Mouse (Mus musculus) limb, embryonic 14.5 days (tissue): ENCODE measurements around the gene Rab11fip3. TPM values are rescaled to one million over a fixed set of nuclear protein-coding genes. Genes with fewer than 3 reads are reported as not detected.

ENCODE experiments used
- ATAC-seq: fragments of 200-750 bp; cut with Nextera tagmentation; 2 replicates; pipeline ENCODE4 v1.8.0; 2017; ENCODE audit warnings: low read depth, moderate number of reproducible peaks, moderate TSS enrichment; ENCODE audit not compliant: low FRiP score
- DNase-seq: peaks from one replicate; pipeline ENCODE4 v3.0.0-alpha.2; 2015; ENCODE audit warnings: low spot score
- H3K27ac ChIP-seq: fragments of 300-500 bp; sonication (generic); replicated peaks from 2 replicates; pipeline ENCODE4 v1.5.1; 2014; ENCODE audit warnings: low read depth, mild to moderate bottlenecking, low read length, moderate library complexity, mixed read lengths
- H3K27me3 ChIP-seq: fragments of 300-500 bp; sonication (generic); 2 replicates; pipeline ENCODE4 v1.6.1; 2014; ENCODE audit warnings: low read length, mixed read lengths; ENCODE audit not compliant: control insufficient read depth, insufficient read depth
- H3K36me3 ChIP-seq: fragments of 300-500 bp; sonication (generic); 2 replicates; pipeline ENCODE4 v1.6.1; 2014; ENCODE audit warnings: mild to moderate bottlenecking, low read length, moderate library complexity, mixed read lengths; ENCODE audit not compliant: control insufficient read depth, insufficient read depth
- H3K4me1 ChIP-seq: fragments of 300-500 bp; sonication (generic); 2 replicates; pipeline ENCODE4 v1.6.1; 2014; ENCODE audit warnings: antibody characterized with exemption, low read length, mixed read lengths; ENCODE audit not compliant: control insufficient read depth, insufficient read depth
- H3K4me2 ChIP-seq: fragments of 300-500 bp; sonication (generic); replicated peaks from 2 replicates; pipeline ENCODE4 v1.6.1; 2014; ENCODE audit warnings: low read depth, mild to moderate bottlenecking, low read length, moderate library complexity; ENCODE audit not compliant: severe bottlenecking
- H3K4me3 ChIP-seq: fragments of 300-500 bp; sonication (generic); replicated peaks from 2 replicates; pipeline ENCODE4 v1.5.1; 2014; ENCODE audit warnings: low read length
- H3K9ac ChIP-seq: fragments of 300-500 bp; sonication (generic); 2 replicates; pipeline ENCODE4 v1.6.1; 2014; ENCODE audit warnings: mild to moderate bottlenecking, low read depth, low read length, moderate library complexity; ENCODE audit not compliant: severe bottlenecking
- H3K9me3 ChIP-seq: fragments of 300-500 bp; sonication (generic); 2 replicates; pipeline ENCODE4 v1.6.1; 2016; ENCODE audit warnings: low read length; ENCODE audit not compliant: control insufficient read depth
- POLR2A ChIP-seq: fragments of 200-500 bp; IDR thresholded peaks from 2 replicates; pipeline ENCODE4 v1.8.0; 2012; ENCODE audit warnings: inconsistent platforms, mild to moderate bottlenecking, moderate library complexity, borderline replicate concordance; ENCODE audit not compliant: insufficient read depth, insufficient read length; ENCODE audit errors: extremely low read depth
- WGBS: fragments of 180-500 bp; shearing (Covaris S2); extraction: QIAGEN DNeasy Blood & Tissue Kit; methylation state at CpG from one replicate; pipeline ENCODE4 v1.1.7; 2014; 5-methylcytosine and 5-hydroxymethylcytosine counted together
- polyA plus RNA-seq, 2 experiments: library from polyadenylated mRNA; depleted of rRNA in 1 of 2; stranded (reverse) in 1 of 2; unstranded in 1 of 2; fragments of >200 nt; fragmentation: Nextera tagmentation in 1 of 2; extraction: Ambion mirVana in 1 of 2; gene quantifications; 2 replicates each; pipeline versions ENCODE4 v1.2.1 to v1.2.3; 2012 to 2014

Gene Rab11fip3
- polyA plus RNA-seq, 2 experiments: 17.8 to 39.0 TPM

- H3K4me3 ChIP-seq: no peak overlapping the region
- no peak overlapping the region for H3K4me2 ChIP-seq
- 0 out of 2 replicates have a peak, but pooled peaks cover 2% of the 10 kb centered on the region for H3K4me1 ChIP-seq
- H3K27me3 ChIP-seq: no peaks in the 10 kb centered on the region
- H3K36me3 ChIP-seq: peaks cover 55% of the 10 kb centered on the region
- no peak overlapping the region for H3K9ac ChIP-seq
- ATAC-seq: no peak
- 88% methylated on average over 10 of the region's 10 CpGs for WGBS
- TF ChIP-seq POLR2A: no peak
- no peak overlapping the region for H3K27ac ChIP-seq
- no peak for DNase-seq
- no peaks in the 10 kb centered on the region for H3K9me3 ChIP-seq
These were observed 55.6 kb downstream of the Rab11fip3 start for GRCm38 (mm10) chr17:26013711-26014110.

GRCm38 (mm10) chr17:26011841-26012460, 57.4 kb downstream of the Rab11fip3 start:
- Histone ChIP-seq H3K4me1 (0 out of 2 replicates have a peak, but pooled peaks cover 2% of the 10 kb centered on the region), H3K27ac (no peak overlapping the region), H3K36me3 (peaks cover 58% of the 10 kb centered on the region), H3K9me3 (no peaks in the 10 kb centered on the region), H3K9ac (no peak overlapping the region), H3K4me2 (no peak overlapping the region), H3K27me3 (no peaks in the 10 kb centered on the region), H3K4me3 (no peak overlapping the region)
- DNase-seq: peak; percentile 79
- TF ChIP-seq POLR2A: no peak
- ATAC-seq: peak; percentile 58
- WGBS: 8% methylated on average over 15 of the region's 15 CpGs

- H3K4me3 ChIP-seq: no peak overlapping the region
- H3K27me3 ChIP-seq: no peaks in the 10 kb centered on the region
- H3K36me3 ChIP-seq: peaks cover 58% of the 10 kb centered on the region
- H3K4me1 ChIP-seq: 0 out of 2 replicates have a peak, but pooled peaks cover 2% of the 10 kb centered on the region
- TF ChIP-seq POLR2A: no peak
- ATAC-seq: peak; percentile 84; the same call in 1 of the 2 replicates
- H3K27ac ChIP-seq: no peak overlapping the region
- H3K9me3 ChIP-seq: no peaks in the 10 kb centered on the region
- H3K4me2 ChIP-seq: no peak overlapping the region
- no peak overlapping the region for H3K9ac ChIP-seq
- 43% methylated on average over 4 of the region's 4 CpGs for WGBS
- DNase-seq: peak; percentile 80
These were observed 59.8 kb downstream of the Rab11fip3 start for GRCm38 (mm10) chr17:26009540-26009939.

GRCm38 (mm10) chr17:26008787-26009186, 60.6 kb downstream of the Rab11fip3 start:
- H3K4me3 ChIP-seq: no peak overlapping the region
- DNase-seq (no peak), ATAC-seq (no peak)
- WGBS: 89% methylated on average over 7 of the region's 7 CpGs
- H3K9me3 ChIP-seq: no peaks in the 10 kb centered on the region
- no peak overlapping the region for H3K9ac ChIP-seq
- no peak for TF ChIP-seq POLR2A
- H3K4me2 ChIP-seq: no peak overlapping the region
- peaks cover 60% of the 10 kb centered on the region for H3K36me3 ChIP-seq
- H3K27ac ChIP-seq: no peak overlapping the region
- no peaks in the 10 kb centered on the region for H3K27me3 ChIP-seq
- 0 out of 2 replicates have a peak, but pooled peaks cover 2% of the 10 kb centered on the region for H3K4me1 ChIP-seq

- Histone ChIP-seq H3K27ac (no peak overlapping the region), H3K4me3 (no peak overlapping the region), H3K36me3 (peaks cover 57% of the 10 kb centered on the region), H3K4me1 (0 out of 2 replicates have a peak, but pooled peaks cover 2% of the 10 kb centered on the region), H3K9ac (no peak overlapping the region), H3K27me3 (no peaks in the 10 kb centered on the region), H3K4me2 (no peak overlapping the region), H3K9me3 (no peaks in the 10 kb centered on the region)
- no peak for TF ChIP-seq POLR2A
- no peak for DNase-seq
- no peak for ATAC-seq
These were observed 61.0 kb downstream of the Rab11fip3 start for GRCm38 (mm10) chr17:26008331-26008730.
